13 mouse cellular contexts compared by ENCODE assay signal in the genomic region with DNA sequence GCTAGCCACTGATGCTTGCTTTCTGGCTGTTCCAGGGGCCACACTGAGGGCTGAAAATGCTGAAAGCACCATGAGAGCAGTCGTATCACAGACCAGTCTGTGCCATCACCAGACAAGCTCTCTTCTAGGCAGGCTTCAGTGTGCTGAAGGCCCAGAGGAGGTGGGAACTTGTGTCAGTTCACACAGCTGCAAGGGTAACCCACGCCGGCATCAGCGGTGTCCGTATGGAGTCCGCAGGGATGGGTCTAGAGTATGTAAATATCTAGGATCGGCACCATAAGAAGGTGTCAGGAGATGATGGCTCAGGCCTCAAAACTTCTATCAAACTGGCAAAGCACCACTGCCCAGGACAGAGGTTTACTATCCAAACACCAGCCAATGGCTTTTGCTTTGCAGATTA.
DNase-seq lines count a peak whose midpoint lies in the region; ATAC-seq and TF ChIP-seq lines count a peak whose summit lies in the region.
"Had no signal": no experiment of that assay in that cellular context is flagged by ENCODE, and none has a peak within 500 bp of the region (broad histone marks: within the 10 kb centered on the region; RNA-seq: fewer than 3 reads in every experiment).

No protein-coding gene starts in this region.

- peak overlapping the region; percentile 37 to 74; a peak in 3 of 4 replicates for H3K27ac ChIP-seq in heart, embryonic 14.5 days (replicated peaks in 1 of 2; ENCODE audit: control insufficient read depth in 1 of 2, insufficient read depth in 1 of 2, low read depth in 2 of 2, low read length in 2 of 2)
- peak overlapping the region; percentile 78; the same call in 1 of the 2 replicates for H3K27ac ChIP-seq in lung, embryonic 14.5 days (ENCODE audit: low read depth)
- H3K27ac ChIP-seq in embryonic facial prominence, embryonic 15.5 days (replicated peaks): peak overlapping the region; percentile 48; the same call in 1 of the 2 replicates
- H3K27ac ChIP-seq in stomach, embryonic 14.5 days (ENCODE audit: low read length): peak overlapping the region; percentile 56
- H3K27ac ChIP-seq in liver, embryonic 12.5 days: no peak overlapping the region
- H3K27ac ChIP-seq: hindbrain, postnatal 0 days had no signal

- H3K4me1 ChIP-seq in heart, embryonic 14.5 days (ENCODE audit: control insufficient read depth in 2 of 2, insufficient read depth in 2 of 2, low read length in 2 of 2): peaks cover 18 to 22% of the 10 kb centered on the region in 2 experiments
- peaks cover 15% of the 10 kb centered on the region for H3K4me1 ChIP-seq in lung, embryonic 14.5 days (ENCODE audit: insufficient read depth)
- peaks cover 26% of the 10 kb centered on the region for H3K4me1 ChIP-seq in embryonic facial prominence, embryonic 15.5 days
- peaks cover 7% of the 10 kb centered on the region for H3K4me1 ChIP-seq in stomach, embryonic 14.5 days (ENCODE audit: control insufficient read depth, insufficient read depth, low read length)
- peaks cover 6% of the 10 kb centered on the region for H3K4me1 ChIP-seq in liver, embryonic 12.5 days

- no peak for TF ChIP-seq CTCF in lung, embryonic 14.5 days (IDR thresholded peaks at IDR 0.05; ENCODE audit: low read depth)

- H3K27me3 ChIP-seq in heart, embryonic 14.5 days (ENCODE audit: control insufficient read depth, insufficient read depth, low read length): no peaks in the 10 kb centered on the region
- H3K27me3 ChIP-seq in lung, embryonic 14.5 days (ENCODE audit: insufficient read depth, low read length): no peaks in the 10 kb centered on the region
- H3K27me3 ChIP-seq in embryonic facial prominence, embryonic 15.5 days: no peaks in the 10 kb centered on the region
- H3K27me3 ChIP-seq in stomach, embryonic 14.5 days (ENCODE audit: control insufficient read depth, insufficient read depth, low read length): no peaks in the 10 kb centered on the region
- H3K27me3 ChIP-seq in liver, embryonic 12.5 days (replicated peaks): peaks cover 16% of the 10 kb centered on the region
- H3K27me3 ChIP-seq: Patski had no signal

- no peak overlapping the region for H3K4me2 ChIP-seq in heart, embryonic 14.5 days (ENCODE audit: low read length)
- peak overlapping the region; percentile 20; the same call in 1 of the 2 replicates for H3K4me2 ChIP-seq in lung, embryonic 14.5 days
- no peak overlapping the region for H3K4me2 ChIP-seq in embryonic facial prominence, embryonic 15.5 days (replicated peaks)
- no peak overlapping the region for H3K4me2 ChIP-seq in stomach, embryonic 14.5 days (replicated peaks; ENCODE audit: low read depth, low read length)
- no peak overlapping the region for H3K4me2 ChIP-seq in liver, embryonic 12.5 days

- no peak overlapping the region; the same call in 1 of the 2 replicates for H3K9ac ChIP-seq in heart, embryonic 14.5 days (ENCODE audit: low read length)
- no peak overlapping the region for H3K9ac ChIP-seq in lung, embryonic 14.5 days
- H3K9ac ChIP-seq in embryonic facial prominence, embryonic 15.5 days: no peak overlapping the region
- H3K9ac ChIP-seq in stomach, embryonic 14.5 days (replicated peaks; ENCODE audit: low read depth, low read length): no peak overlapping the region
- no peak overlapping the region for H3K9ac ChIP-seq in liver, embryonic 12.5 days
- H3K9ac ChIP-seq: liver, postnatal 0 days had no signal

- no peaks in the 10 kb centered on the region for H3K9me3 ChIP-seq in heart, embryonic 14.5 days (ENCODE audit: control insufficient read depth, low read length)
- H3K9me3 ChIP-seq in lung, embryonic 14.5 days (ENCODE audit: low read depth, low read length): no peaks in the 10 kb centered on the region
- no peaks in the 10 kb centered on the region for H3K9me3 ChIP-seq in embryonic facial prominence, embryonic 15.5 days (replicated peaks)
- no peaks in the 10 kb centered on the region for H3K9me3 ChIP-seq in stomach, embryonic 14.5 days (ENCODE audit: control insufficient read depth, low read depth, low read length)
- H3K9me3 ChIP-seq in liver, embryonic 12.5 days (replicated peaks): no peaks in the 10 kb centered on the region

- H3K4me3 ChIP-seq in heart, embryonic 14.5 days (ENCODE audit: control insufficient read depth in 1 of 2, insufficient read depth in 1 of 2, low read depth in 1 of 2, low read length in 2 of 2): no peak overlapping the region
- no peak overlapping the region for H3K4me3 ChIP-seq in lung, embryonic 14.5 days (ENCODE audit: low read depth, low read length)
- H3K4me3 ChIP-seq in embryonic facial prominence, embryonic 15.5 days (replicated peaks): no peak overlapping the region
- no peak overlapping the region for H3K4me3 ChIP-seq in stomach, embryonic 14.5 days (ENCODE audit: low read depth, low read length)
- no peak overlapping the region for H3K4me3 ChIP-seq in liver, embryonic 12.5 days
- H3K4me3 ChIP-seq: myocyte had no signal

- no peak for DNase-seq in heart, adult 8-10 months (ENCODE audit: low spot score)
- DNase-seq in lung, embryonic 14.5 days: no peak
- DNase-seq in lung, postnatal 36 days: no peak
- DNase-seq in kidney, adult 18-20 months: no peak
- DNase-seq: thymus, postnatal 4 days had no signal

- ATAC-seq in heart, embryonic 14.5 days (ENCODE audit: insufficient number of reproducible peaks, insufficient read depth, low FRiP score, low read depth): no peak; the same call in 1 of the 2 replicates
- peak; percentile 33; the same call in 1 of the 2 replicates for ATAC-seq in lung, embryonic 14.5 days (ENCODE audit: insufficient read depth)
- no peak for ATAC-seq in embryonic facial prominence, embryonic 15.5 days (ENCODE audit: insufficient number of reproducible peaks, low FRiP score, low TSS enrichment, low read depth)
- ATAC-seq in stomach, embryonic 14.5 days (ENCODE audit: insufficient number of reproducible peaks, insufficient read depth, low FRiP score, low read depth): no peak
- ATAC-seq in liver, embryonic 12.5 days: no peak
- ATAC-seq: Patski had no signal

- WGBS in heart, embryonic 14.5 days: 87% methylated on average over 7 of the region's 7 CpGs
- WGBS in lung, embryonic 14.5 days: 53% methylated on average over 7 of the region's 7 CpGs
- WGBS in embryonic facial prominence, embryonic 15.5 days: 85% methylated on average over 7 of the region's 7 CpGs
- WGBS in stomach, embryonic 14.5 days: 71% methylated on average over 7 of the region's 7 CpGs
- WGBS in liver, embryonic 12.5 days (ENCODE audit: insufficient replicate concordance): 74% methylated on average over 7 of the region's 7 CpGs

- H3K36me3 ChIP-seq in heart, embryonic 14.5 days (ENCODE audit: control insufficient read depth, insufficient read depth, low read length): no peaks in the 10 kb centered on the region
- no peaks in the 10 kb centered on the region for H3K36me3 ChIP-seq in lung, embryonic 14.5 days (ENCODE audit: insufficient read depth)
- H3K36me3 ChIP-seq in embryonic facial prominence, embryonic 15.5 days: no peaks in the 10 kb centered on the region
- H3K36me3 ChIP-seq in stomach, embryonic 14.5 days (ENCODE audit: control insufficient read depth, insufficient read depth, low read length): no peaks in the 10 kb centered on the region
- no peaks in the 10 kb centered on the region for H3K36me3 ChIP-seq in liver, embryonic 12.5 days
